ENCODE assay signal across 29 mouse cellular contexts in genomic region chr11:88937886-88938285, GRCm38 (mm10). TPM values are rescaled to one million over a fixed set of nuclear protein-coding genes. Genes with fewer than 3 reads are reported as not detected.
"Had no signal": no experiment of that assay in that cellular context is flagged by ENCODE, and none has a peak within 500 bp of the region (broad histone marks: within the 10 kb centered on the region; RNA-seq: fewer than 3 reads in every experiment).

No protein-coding gene starts in this region.

- H3K4me1 ChIP-seq: liver, embryonic 13.5 days; midbrain, embryonic 12.5 days; midbrain, embryonic 15.5 days; neural tube, embryonic 12.5 days; neural tube, embryonic 15.5 days had no signal

- H3K9me3 ChIP-seq: liver, embryonic 13.5 days; midbrain, embryonic 12.5 days; midbrain, embryonic 15.5 days; neural tube, embryonic 12.5 days; neural tube, embryonic 15.5 days had no signal

- H3K27ac ChIP-seq: layer of hippocampus, adult 2 months; left cerebral cortex, adult 2 months; liver, embryonic 13.5 days; midbrain, embryonic 12.5 days; midbrain, embryonic 15.5 days; neural tube, embryonic 12.5 days; neural tube, embryonic 15.5 days; stomach, postnatal 0 days had no signal

- H3K9ac ChIP-seq: liver, embryonic 13.5 days; midbrain, embryonic 12.5 days; midbrain, embryonic 15.5 days; neural tube, embryonic 12.5 days; neural tube, embryonic 15.5 days had no signal

- DNase-seq: kidney, postnatal 25 days; layer of hippocampus, postnatal 36 days; liver, embryonic 13.5 days; lung, adult 2 months; lung, postnatal 14 days; lung, postnatal 4 days; right cerebral cortex, adult 18-20 months; right cerebral cortex, postnatal 14 days; right cerebral cortex, postnatal 4 days; thymus, adult 2 months; thymus, postnatal 14 days; thymus, postnatal 4 days had no signal

- H3K27me3 ChIP-seq: liver, embryonic 13.5 days; midbrain, embryonic 12.5 days; midbrain, embryonic 15.5 days; neural tube, embryonic 12.5 days; neural tube, embryonic 15.5 days had no signal

- ATAC-seq: midbrain, embryonic 15.5 days had no signal

- H3K4me3 ChIP-seq: layer of hippocampus, adult 2 months; left cerebral cortex, adult 2 months; liver, embryonic 13.5 days; midbrain, embryonic 12.5 days; midbrain, embryonic 15.5 days; neural tube, embryonic 12.5 days; neural tube, embryonic 15.5 days had no signal

- H3K36me3 ChIP-seq: midbrain, embryonic 15.5 days had no signal

RNA-seq across cellular contexts. Expression of gene Elobl, which starts 28.8 kb away (rescaled TPM):
- total RNA-seq: layer of hippocampus, adult 2 months; layer of hippocampus, postnatal 10 days; layer of hippocampus, postnatal 36 days; left cerebral cortex, adult 2 months; left cerebral cortex, postnatal 10 days; left cerebral cortex, postnatal 36 days; liver, adult 2 months; megakaryocyte progenitor cell, adult 5-6 weeks had no signal
- polyA plus RNA-seq: limb, embryonic 11.5 days; limb, embryonic 14.5 days; liver, embryonic 13.5 days; liver, embryonic 16.5 days; lung, embryonic 16.5 days; midbrain, embryonic 12.5 days; midbrain, embryonic 15.5 days; neural tube, embryonic 12.5 days; neural tube, embryonic 15.5 days; stomach, embryonic 14.5 days; stomach, postnatal 0 days had no signal
